Mouse (Mus musculus) liver, embryonic 14.5 days (tissue): Measurements from ENCODE around the gene Chd4. TPM values are rescaled to one million over a fixed set of nuclear protein-coding genes. Genes with fewer than 3 reads are reported as not detected.

Source experiments
- ATAC-seq: fragments of 200-750 bp; cut with Nextera tagmentation; 2 replicates; pipeline ENCODE4 v1.8.0; 2017; ENCODE audit warnings: moderate number of reproducible peaks, mild to moderate bottlenecking, moderate library complexity; ENCODE audit not compliant: insufficient read depth
- DNase-seq, 3 experiments: peaks; one replicate each; pipeline ENCODE4 v3.0.0-alpha.2; 2012 to 2013; ENCODE audit warnings: low read depth in 3 of 3, low spot score in 3 of 3
- H3K27ac ChIP-seq: fragments of 300-500 bp; sonication (generic); 2 replicates; pipeline ENCODE4 v1.5.1; 2014; ENCODE audit warnings: moderate library complexity, mild to moderate bottlenecking, control low read depth, inconsistent platforms
- H3K27me3 ChIP-seq: fragments of 300-500 bp; sonication (generic); 2 replicates; pipeline ENCODE4 v1.6.1; 2014; ENCODE audit warnings: mild to moderate bottlenecking, low read length, moderate library complexity; ENCODE audit not compliant: control insufficient read depth, insufficient read depth
- H3K36me3 ChIP-seq: fragments of 300-500 bp; sonication (generic); replicated peaks from 2 replicates; pipeline ENCODE4 v1.6.1; 2014; ENCODE audit warnings: low read depth; ENCODE audit not compliant: control insufficient read depth, insufficient read depth
- H3K4me1 ChIP-seq, 2 experiments: fragments of 200-500 bp in 1 of 2; fragments of 300-500 bp in 1 of 2; sonication (generic) in 1 of 2; replicated peaks; 2 replicates each; pipeline ENCODE4 v1.6.1; 2012 to 2014; ENCODE audit warnings: antibody characterized with exemption in 1 of 2, inconsistent platforms in 1 of 2, low read length in 1 of 2; ENCODE audit not compliant: control insufficient read depth in 2 of 2, insufficient read depth in 2 of 2
- H3K4me2 ChIP-seq: fragments of 300-500 bp; sonication (generic); 2 replicates; pipeline ENCODE4 v1.6.1; 2014; ENCODE audit warnings: low read depth, mild to moderate bottlenecking, control low read depth, moderate library complexity
- H3K4me3 ChIP-seq, 2 experiments: fragments of 200-500 bp in 1 of 2; fragments of 300-500 bp in 1 of 2; sonication (generic) in 1 of 2; 2 replicates each; pipeline ENCODE4 v1.5.1; 2012 to 2014; ENCODE audit warnings: low read depth in 2 of 2, low read length in 2 of 2, mild to moderate bottlenecking in 2 of 2, control low read depth in 1 of 2, inconsistent platforms in 1 of 2, moderate library complexity in 1 of 2; ENCODE audit not compliant: insufficient read depth in 1 of 2
- H3K9ac ChIP-seq: fragments of 300-500 bp; sonication (generic); replicated peaks from 2 replicates; pipeline ENCODE4 v1.6.1; 2014; ENCODE audit warnings: mild to moderate bottlenecking, control low read depth, moderate library complexity
- H3K9me3 ChIP-seq: fragments of 300-500 bp; sonication (generic); 2 replicates; pipeline ENCODE4 v1.6.1; 2016; ENCODE audit warnings: low read length, mixed read lengths; ENCODE audit not compliant: control insufficient read depth
- CTCF ChIP-seq: IDR thresholded peaks from 2 replicates; pipeline ENCODE4 v1.5.1; 2016; ENCODE audit warnings: antibody characterized with exemption, low read depth, control low read depth
- EP300 ChIP-seq: IDR thresholded peaks from 2 replicates; pipeline ENCODE4 v1.6.1; 2016; ENCODE audit warnings: antibody characterized with exemption, low read depth
- WGBS: fragments of 180-500 bp; shearing (Covaris S2); extraction: QIAGEN DNeasy Blood & Tissue Kit; methylation state at CpG from one replicate; pipeline ENCODE4 v1.1.7; 2014; ENCODE audit not compliant: insufficient replicate concordance; 5-methylcytosine and 5-hydroxymethylcytosine counted together
- polyA plus RNA-seq, 2 experiments: library from polyadenylated mRNA; depleted of rRNA in 1 of 2; stranded (reverse) in 1 of 2; unstranded in 1 of 2; fragments of >200 nt; fragmentation: Nextera tagmentation in 1 of 2; extraction: Ambion mirVana in 1 of 2; gene quantifications; 2 replicates each; pipeline versions ENCODE4 v1.2.1 to v1.2.3; 2012 to 2014

Chd4 gene
- polyA plus RNA-seq, 2 experiments = 19.7 to 24.7 TPM

DNA sequence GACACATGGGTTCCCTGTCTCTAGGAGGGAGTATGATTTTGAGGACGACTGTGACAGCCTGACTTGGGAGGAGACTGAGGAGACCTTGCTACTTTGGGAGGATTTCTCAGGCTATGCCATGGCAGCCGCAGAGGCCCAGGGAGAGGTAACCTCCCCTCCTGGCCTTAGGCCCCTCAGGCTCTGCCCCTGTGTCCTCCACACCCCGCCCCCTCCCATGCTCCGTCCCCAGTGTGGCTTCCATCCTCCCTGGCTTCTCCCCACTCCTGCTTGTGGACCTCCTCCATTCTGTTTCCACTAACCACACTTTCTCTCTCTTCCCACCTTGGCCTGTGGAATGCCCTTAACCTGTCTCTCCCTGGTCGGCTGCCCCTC, 57.2 kb downstream of the Chd4 start:
- DNase-seq (no peak), ATAC-seq (no peak)
- Histone ChIP-seq H3K4me1 (peaks cover 8 to 24% of the 10 kb centered on the region in 2 experiments; a peak in 3 of 4 replicates), H3K36me3 (no peaks in the 10 kb centered on the region; the same call in 1 of the 2 replicates), H3K27me3 (no peaks in the 10 kb centered on the region), H3K4me2 (no peak overlapping the region), H3K4me3 (no peak overlapping the region), H3K27ac (no peak overlapping the region), H3K9me3 (no peaks in the 10 kb centered on the region), H3K9ac (no peak overlapping the region)
- 37% methylated on average over 5 of the region's 5 CpGs for WGBS
- TF ChIP-seq CTCF (no peak), EP300 (no peak)

DNA sequence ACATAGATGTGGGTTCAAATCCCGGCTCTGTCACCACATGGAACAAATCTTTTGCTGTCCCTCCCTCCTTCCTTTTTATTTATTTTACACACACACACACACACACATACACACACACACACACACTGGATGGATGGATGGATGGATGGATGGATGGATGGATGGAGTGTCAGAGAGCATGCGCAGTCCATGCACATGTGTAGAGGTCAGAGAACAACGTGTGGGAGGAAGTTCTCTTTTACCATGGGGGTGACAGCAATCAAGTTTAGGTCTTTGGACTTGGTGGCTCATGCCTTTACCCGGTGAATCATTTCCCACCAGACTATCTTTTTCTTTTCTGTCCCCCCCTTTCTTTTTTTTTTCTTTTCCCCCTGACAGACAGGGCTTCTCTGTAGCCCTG, 57.9 kb downstream of the Chd4 start:
- Histone ChIP-seq H3K4me3 (no peak overlapping the region), H3K27me3 (no peaks in the 10 kb centered on the region), H3K9me3 (no peaks in the 10 kb centered on the region), H3K4me2 (no peak overlapping the region), H3K36me3 (no peaks in the 10 kb centered on the region; the same call in 1 of the 2 replicates), H3K4me1 (peaks cover 8 to 18% of the 10 kb centered on the region in 2 experiments; a peak in 3 of 4 replicates), H3K27ac (no peak overlapping the region), H3K9ac (no peak overlapping the region)
- no peak for ATAC-seq
- no peak for DNase-seq
- TF ChIP-seq CTCF (no peak), EP300 (no peak)
- 71% methylated on average over 4 of the region's 4 CpGs for WGBS

DNA sequence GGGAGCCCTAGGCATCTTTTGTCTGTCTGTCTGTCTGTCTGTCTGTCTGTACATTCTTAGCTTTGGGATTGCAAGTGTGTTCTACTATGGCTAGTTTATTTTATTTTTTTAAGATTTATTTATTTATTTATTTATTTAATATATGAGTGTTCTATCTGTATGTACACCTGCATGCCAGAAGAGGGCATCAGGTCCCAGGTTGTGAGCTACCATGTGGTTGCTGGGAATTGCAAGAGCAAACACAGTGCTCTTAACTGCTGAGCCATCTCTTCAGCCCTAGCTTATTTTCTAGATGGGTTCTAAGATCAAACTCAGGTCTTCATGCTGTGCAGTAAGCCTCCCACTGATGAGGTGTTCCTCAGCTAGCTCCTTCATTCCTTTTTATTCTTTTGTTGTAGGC, 58.8 kb downstream of the Chd4 start:
- peak; percentile 49; the same call in 1 of the 2 replicates for TF ChIP-seq CTCF
- TF ChIP-seq EP300 = no peak
- Histone ChIP-seq H3K27me3 (no peaks in the 10 kb centered on the region), H3K36me3 (no peaks in the 10 kb centered on the region; the same call in 1 of the 2 replicates), H3K4me2 (no peak overlapping the region), H3K9me3 (no peaks in the 10 kb centered on the region), H3K27ac (no peak overlapping the region), H3K4me1 (peaks cover 8 to 18% of the 10 kb centered on the region in 2 experiments; a peak in 3 of 4 replicates), H3K4me3 (no peak overlapping the region), H3K9ac (no peak overlapping the region)
- ATAC-seq = no peak
- DNase-seq = no peak

DNA sequence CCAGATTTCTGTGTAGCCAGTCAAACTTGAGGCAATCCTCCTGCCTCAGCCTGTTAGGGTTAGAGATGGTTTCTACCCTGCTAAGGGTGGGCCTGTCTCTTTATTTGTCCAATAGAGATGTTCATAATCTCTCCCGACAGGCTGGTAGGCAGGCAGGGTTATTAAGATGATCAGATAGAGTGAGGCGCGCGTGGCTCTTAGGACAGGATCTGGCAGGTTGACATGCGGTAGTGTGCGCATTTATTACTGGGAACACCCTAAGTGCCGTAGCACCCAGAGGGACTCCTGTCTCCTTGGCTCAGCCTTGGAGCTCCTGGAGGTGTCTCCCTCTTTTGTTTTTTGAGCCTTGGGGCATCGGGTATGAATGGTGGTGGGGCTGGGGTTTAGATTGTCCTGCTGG, 59.5 kb downstream of the Chd4 start:
- Histone ChIP-seq H3K27ac (no peak overlapping the region), H3K9ac (no peak overlapping the region), H3K9me3 (no peaks in the 10 kb centered on the region), H3K4me3 (no peak overlapping the region), H3K27me3 (no peaks in the 10 kb centered on the region), H3K4me1 (peaks cover 8 to 20% of the 10 kb centered on the region in 2 experiments; a peak in 3 of 4 replicates), H3K4me2 (no peak overlapping the region), H3K36me3 (no peaks in the 10 kb centered on the region; the same call in 1 of the 2 replicates)
- DNase-seq (no peak), ATAC-seq (peak; percentile 14; the same call in 1 of the 2 replicates)
- WGBS = 45% methylated on average over 8 of the region's 8 CpGs
- no peak for TF ChIP-seq EP300
- no peak for TF ChIP-seq CTCF

DNA sequence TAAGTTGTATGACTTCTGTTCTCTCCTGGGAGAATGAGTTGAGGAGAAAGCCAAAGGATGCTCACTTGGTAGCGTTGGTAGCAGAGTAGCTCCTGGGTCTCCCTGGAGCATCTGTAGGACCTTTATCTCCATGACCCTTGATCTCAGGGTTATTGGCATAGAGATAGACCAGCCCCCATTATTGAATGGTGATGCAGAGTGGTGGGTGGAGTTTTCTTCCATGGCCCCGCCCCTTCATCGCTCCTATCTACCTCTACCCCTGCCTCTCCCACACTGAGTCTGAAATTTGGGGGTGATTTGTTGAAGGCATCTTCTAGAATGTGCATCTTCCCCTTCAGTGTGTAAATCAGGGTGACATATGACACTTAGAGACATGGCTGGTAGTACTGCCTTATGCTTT, 60.7 kb downstream of the Chd4 start:
- H3K9me3 ChIP-seq = no peaks in the 10 kb centered on the region
- H3K4me3 ChIP-seq = no peak overlapping the region
- peaks cover 2% of the 10 kb centered on the region for H3K36me3 ChIP-seq
- TF ChIP-seq CTCF (no peak), EP300 (no peak)
- H3K27ac ChIP-seq = no peak overlapping the region
- 63% methylated on average over 3 of the region's 3 CpGs for WGBS
- peaks cover 15 to 29% of the 10 kb centered on the region in 2 experiments for H3K4me1 ChIP-seq
- H3K9ac ChIP-seq = no peak overlapping the region
- ATAC-seq (no peak), DNase-seq (no peak)
- H3K4me2 ChIP-seq = no peak overlapping the region
- H3K27me3 ChIP-seq = no peaks in the 10 kb centered on the region
